Mouse (Mus musculus) bone marrow macrophage, adult 2 months (primary cell): ENCODE measurements around the gene Cyp17a1.

Experiments used
- CTCF ChIP-seq: IDR thresholded peaks from 2 replicates; pipeline ENCODE4 v1.5.1; 2012; ENCODE audit warnings: low read depth, mild to moderate bottlenecking, low read length, moderate library complexity
- POLR2A ChIP-seq: IDR thresholded peaks from 2 replicates; pipeline ENCODE4 v1.6.1; 2012; ENCODE audit warnings: mild to moderate bottlenecking, low read depth, low read length, borderline replicate concordance

DNA sequence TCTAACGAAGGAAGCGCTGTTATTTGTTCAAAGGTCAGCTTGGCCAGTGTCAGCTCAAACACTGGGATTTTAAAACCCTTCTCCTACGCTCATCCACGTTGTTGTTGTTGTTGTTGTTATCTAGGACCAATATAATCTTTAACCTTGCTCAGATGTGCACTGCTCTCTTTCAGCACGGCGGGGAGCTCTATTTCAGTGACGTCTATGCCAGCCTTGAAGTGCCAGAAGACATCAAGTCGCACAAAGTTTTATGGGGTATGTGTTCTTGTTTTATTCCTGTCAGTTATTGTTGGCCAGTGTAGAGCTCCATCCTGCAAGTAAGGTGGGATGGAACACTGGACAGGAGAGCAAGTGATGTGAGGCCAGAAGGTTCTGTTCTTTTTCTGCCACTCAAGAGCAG lies 42.0 kb upstream of the Cyp17a1 start:
- TF ChIP-seq CTCF (no peak), POLR2A (no peak)
